Mouse (Mus musculus): ENCODE measurements around the gene Lyl1. TPM values are rescaled to one million over a fixed set of nuclear protein-coding genes. Genes with fewer than 3 reads are reported as not detected.

Lyl1 gene
- polyA plus RNA-seq, 1 experiment, result 0.04 TPM

- Histone ChIP-seq H3K36me3 (ENCODE audit: control insufficient read depth, insufficient read depth) (peaks cover 43% of the 10 kb centered on the region), H3K27me3 (ENCODE audit: control insufficient read depth, insufficient read depth, insufficient read length) (no peaks in the 10 kb centered on the region), H3K79me3 (ENCODE audit: low read depth) (no peaks in the 10 kb centered on the region), H3K4me3 (ENCODE audit: insufficient read depth, poor library complexity, severe bottlenecking) (no peak overlapping the region), H3K79me2 (ENCODE audit: control insufficient read depth, insufficient read depth) (peaks cover 34% of the 10 kb centered on the region), H3ac (ENCODE audit: control insufficient read depth, insufficient read length, low read depth) (no peak overlapping the region)
- TF ChIP-seq USF1 (IDR thresholded peaks at IDR 0.05; ENCODE audit: low read depth) (no peak), CEBPB (IDR thresholded peaks at IDR 0.05; ENCODE audit: low read depth) (no peak), FOSL1 (IDR thresholded peaks at IDR 0.05; ENCODE audit: insufficient read depth, low read length, poor library complexity, severe bottlenecking) (no peak), MYOD1 (IDR thresholded peaks at IDR 0.05; ENCODE audit: control insufficient read depth, insufficient read length, low read depth) (peak; percentile 20), MAX (IDR thresholded peaks at IDR 0.05) (no peak), CTCF (IDR thresholded peaks at IDR 0.05; ENCODE audit: control insufficient read depth, insufficient read depth, insufficient read length) (no peak)
These were observed 27.2 kb downstream of the Lyl1 start for GRCm38 (mm10) chr8:84728474-84728873.

DNA sequence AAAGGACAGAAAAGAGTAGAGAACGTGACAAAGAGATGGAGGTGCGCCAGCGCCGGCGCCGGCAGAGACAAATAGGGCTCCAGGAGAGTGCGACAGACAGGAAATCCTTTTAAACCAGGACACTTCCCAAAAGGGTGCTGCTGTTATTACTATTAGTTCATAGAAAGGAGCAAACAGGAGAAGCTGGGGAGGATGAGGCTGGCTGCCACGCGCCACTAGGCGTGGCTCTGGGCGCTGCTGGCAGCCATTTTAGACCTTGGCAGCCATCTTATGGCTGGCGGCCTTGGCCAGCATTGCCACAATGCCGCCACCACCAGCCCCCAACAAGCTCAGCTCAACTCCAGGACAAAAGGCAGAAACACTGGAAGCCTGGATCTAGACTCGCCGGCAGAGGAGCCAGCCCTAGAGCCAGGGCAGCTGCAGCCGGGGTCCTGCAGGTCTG lies 28.7 kb downstream of the Lyl1 start:
- TF ChIP-seq USF1 (IDR thresholded peaks at IDR 0.05; ENCODE audit: low read depth), result no peak
- TF ChIP-seq CEBPB (IDR thresholded peaks at IDR 0.05; ENCODE audit: low read depth), result no peak
- TF ChIP-seq MYOG (IDR thresholded peaks at IDR 0.05; ENCODE audit: control insufficient read depth, extremely low read depth, insufficient read length), result no peak
- TF ChIP-seq CTCF (IDR thresholded peaks at IDR 0.05; ENCODE audit: control insufficient read depth, insufficient read depth, insufficient read length), result no peak
- no peak for TF ChIP-seq MAX (IDR thresholded peaks at IDR 0.05)
- TF ChIP-seq MYOD1 (IDR thresholded peaks at IDR 0.05; ENCODE audit: control insufficient read depth, insufficient read length, low read depth), result no peak
- no peak for TF ChIP-seq FOSL1 (IDR thresholded peaks at IDR 0.05; ENCODE audit: insufficient read depth, low read length, poor library complexity, severe bottlenecking)
- H3K79me3 ChIP-seq (ENCODE audit: low read depth), result no peaks in the 10 kb centered on the region
- peaks cover 47% of the 10 kb centered on the region for H3K79me2 ChIP-seq (ENCODE audit: control insufficient read depth, insufficient read depth)
- H3K36me3 ChIP-seq (ENCODE audit: control insufficient read depth, insufficient read depth), result peaks cover 32% of the 10 kb centered on the region
- H3K27me3 ChIP-seq (ENCODE audit: control insufficient read depth, insufficient read depth, insufficient read length), result no peaks in the 10 kb centered on the region
- no peak overlapping the region for H3K4me3 ChIP-seq (ENCODE audit: insufficient read depth, poor library complexity, severe bottlenecking)
- H3ac ChIP-seq (ENCODE audit: control insufficient read depth, insufficient read length, low read depth), result no peak overlapping the region

DNA sequence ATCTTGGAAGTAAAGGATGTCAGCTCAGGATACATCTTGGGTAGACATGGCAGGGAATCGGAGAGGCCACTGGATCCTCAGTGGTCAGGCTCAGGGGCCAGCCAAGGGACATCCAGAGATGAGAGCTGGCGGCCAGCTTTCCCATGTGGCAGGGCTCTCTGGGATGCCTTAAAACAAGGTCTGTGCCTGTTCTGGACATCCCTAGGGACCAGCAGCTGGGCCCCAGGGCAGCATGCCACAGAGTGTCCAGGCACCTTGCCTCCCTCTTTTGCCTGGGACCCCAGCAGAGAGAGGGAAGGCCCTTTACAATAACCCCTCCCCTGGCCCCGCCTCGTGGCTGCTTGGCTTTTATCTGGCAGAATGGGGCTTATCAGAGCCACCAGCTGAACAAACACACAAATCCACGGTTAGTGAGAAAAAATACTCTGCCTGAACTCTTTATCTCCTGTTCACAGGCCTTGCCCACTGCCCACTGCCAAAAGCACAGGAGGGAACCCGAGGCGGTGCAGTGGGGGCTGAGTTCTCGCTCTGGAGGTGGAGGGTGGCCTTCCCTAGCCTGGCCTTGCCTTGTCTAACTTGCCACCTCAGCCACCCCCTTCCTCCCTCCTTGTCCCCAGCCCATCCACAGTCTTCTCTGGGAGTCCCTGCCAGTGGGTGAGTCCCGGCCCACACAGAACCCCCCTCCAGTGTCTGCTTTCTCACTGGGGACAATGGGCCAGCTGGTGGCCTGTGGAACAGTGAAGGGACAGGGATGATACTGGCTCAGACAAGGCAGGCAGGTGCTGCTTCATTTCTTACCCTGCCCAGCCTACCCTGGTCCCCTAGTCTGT lies 29.5 kb downstream of the Lyl1 start:
- H3K79me3 ChIP-seq (ENCODE audit: low read depth), result no peaks in the 10 kb centered on the region
- H3K36me3 ChIP-seq (ENCODE audit: control insufficient read depth, insufficient read depth), result peaks cover 24% of the 10 kb centered on the region
- no peak overlapping the region for H3ac ChIP-seq (ENCODE audit: control insufficient read depth, insufficient read length, low read depth)
- H3K79me2 ChIP-seq (ENCODE audit: control insufficient read depth, insufficient read depth), result peaks cover 44% of the 10 kb centered on the region
- no peaks in the 10 kb centered on the region for H3K27me3 ChIP-seq (ENCODE audit: control insufficient read depth, insufficient read depth, insufficient read length)
- TF ChIP-seq MAX (IDR thresholded peaks at IDR 0.05), result no peak
- no peak for TF ChIP-seq CTCF (IDR thresholded peaks at IDR 0.05; ENCODE audit: control insufficient read depth, insufficient read depth, insufficient read length)
- no peak for TF ChIP-seq USF1 (IDR thresholded peaks at IDR 0.05; ENCODE audit: low read depth)
- no peak for TF ChIP-seq MYOD1 (IDR thresholded peaks at IDR 0.05; ENCODE audit: control insufficient read depth, insufficient read length, low read depth)
- no peak for TF ChIP-seq CEBPB (IDR thresholded peaks at IDR 0.05; ENCODE audit: low read depth)
- no peak for TF ChIP-seq FOSL1 (IDR thresholded peaks at IDR 0.05; ENCODE audit: insufficient read depth, low read length, poor library complexity, severe bottlenecking)
- TF ChIP-seq MYOG (IDR thresholded peaks at IDR 0.05; ENCODE audit: control insufficient read depth, extremely low read depth, insufficient read length), result no peak
- no peak overlapping the region for H3K4me3 ChIP-seq (ENCODE audit: insufficient read depth, poor library complexity, severe bottlenecking)

- H3K79me2 ChIP-seq (ENCODE audit: control insufficient read depth, insufficient read depth), result peaks cover 52% of the 10 kb centered on the region
- H3K79me3 ChIP-seq (ENCODE audit: low read depth), result no peaks in the 10 kb centered on the region
- H3K36me3 ChIP-seq (ENCODE audit: control insufficient read depth, insufficient read depth), result peaks cover 18% of the 10 kb centered on the region
- no peak for TF ChIP-seq CEBPB (IDR thresholded peaks at IDR 0.05; ENCODE audit: low read depth)
- no peak for TF ChIP-seq MYOD1 (IDR thresholded peaks at IDR 0.05; ENCODE audit: control insufficient read depth, insufficient read length, low read depth)
- TF ChIP-seq MYOG (IDR thresholded peaks at IDR 0.05; ENCODE audit: control insufficient read depth, extremely low read depth, insufficient read length), result no peak
- TF ChIP-seq MAX (IDR thresholded peaks at IDR 0.05), result no peak
- no peak for TF ChIP-seq CTCF (IDR thresholded peaks at IDR 0.05; ENCODE audit: control insufficient read depth, insufficient read depth, insufficient read length)
- no peak for TF ChIP-seq FOSL1 (IDR thresholded peaks at IDR 0.05; ENCODE audit: insufficient read depth, low read length, poor library complexity, severe bottlenecking)
- no peak for TF ChIP-seq USF1 (IDR thresholded peaks at IDR 0.05; ENCODE audit: low read depth)
- no peak overlapping the region for H3K4me3 ChIP-seq (ENCODE audit: insufficient read depth, poor library complexity, severe bottlenecking)
- no peak overlapping the region for H3ac ChIP-seq (ENCODE audit: control insufficient read depth, insufficient read length, low read depth)
- no peaks in the 10 kb centered on the region for H3K27me3 ChIP-seq (ENCODE audit: control insufficient read depth, insufficient read depth, insufficient read length)
These were observed 30.3 kb downstream of the Lyl1 start for GRCm38 (mm10) chr8:84731371-84732177.

- H3K27me3 ChIP-seq (ENCODE audit: control insufficient read depth, insufficient read depth, insufficient read length), result no peaks in the 10 kb centered on the region
- H3K4me3 ChIP-seq (ENCODE audit: insufficient read depth, poor library complexity, severe bottlenecking), result no peak overlapping the region
These were observed 31.3 kb downstream of the Lyl1 start for GRCm38 (mm10) chr8:84732545-84732944.

More at GRCm38 (mm10) chr8:84732545-84732944, 31.3 kb downstream of the Lyl1 start:
- no peak overlapping the region for H3ac ChIP-seq (ENCODE audit: control insufficient read depth, insufficient read length, low read depth)
- H3K79me3 ChIP-seq (ENCODE audit: low read depth), result no peaks in the 10 kb centered on the region
- peaks cover 10% of the 10 kb centered on the region for H3K36me3 ChIP-seq (ENCODE audit: control insufficient read depth, insufficient read depth)
- TF ChIP-seq USF1 (IDR thresholded peaks at IDR 0.05; ENCODE audit: low read depth) (no peak), MYOG (IDR thresholded peaks at IDR 0.05; ENCODE audit: control insufficient read depth, extremely low read depth, insufficient read length) (no peak), CTCF (IDR thresholded peaks at IDR 0.05; ENCODE audit: control insufficient read depth, insufficient read depth, insufficient read length) (no peak), FOSL1 (IDR thresholded peaks at IDR 0.05; ENCODE audit: insufficient read depth, low read length, poor library complexity, severe bottlenecking) (no peak)
- peaks cover 59% of the 10 kb centered on the region for H3K79me2 ChIP-seq (ENCODE audit: control insufficient read depth, insufficient read depth)

Measured in C2C12 (cell line).